Mouse (Mus musculus): ENCODE results near the gene D1Pas1. TPM values are rescaled to one million over a fixed set of nuclear protein-coding genes. Genes with fewer than 3 reads are reported as not detected.

D1Pas1 gene
- total RNA-seq, 1 experiment from 2014 or later = 0.12 TPM

Other genes starting within 250 kb of the D1Pas1 start
- 22.5 and 23.7 TPM in 2 replicates for gene Rrp15, start 218.1 kb upstream of the D1Pas1 start, total RNA-seq (2017)
- not detected in 2 replicates for gene Spata17, start 248.0 kb downstream of the D1Pas1 start, total RNA-seq (2017)
- 35.3 and 38.6 TPM in 2 replicates for gene Gpatch2, start 248.1 kb downstream of the D1Pas1 start, total RNA-seq (2017)

Data from neutrophil, adult 5-6 weeks (primary cell).